Mouse (Mus musculus) 416B (cell line): Measurements from ENCODE around the gene Tmem234.

Experiments
- DNase-seq: peaks from one replicate; pipeline ENCODE4 v3.0.0; 2011; ENCODE audit warnings: low read depth

The Tmem234 gene

DNA sequence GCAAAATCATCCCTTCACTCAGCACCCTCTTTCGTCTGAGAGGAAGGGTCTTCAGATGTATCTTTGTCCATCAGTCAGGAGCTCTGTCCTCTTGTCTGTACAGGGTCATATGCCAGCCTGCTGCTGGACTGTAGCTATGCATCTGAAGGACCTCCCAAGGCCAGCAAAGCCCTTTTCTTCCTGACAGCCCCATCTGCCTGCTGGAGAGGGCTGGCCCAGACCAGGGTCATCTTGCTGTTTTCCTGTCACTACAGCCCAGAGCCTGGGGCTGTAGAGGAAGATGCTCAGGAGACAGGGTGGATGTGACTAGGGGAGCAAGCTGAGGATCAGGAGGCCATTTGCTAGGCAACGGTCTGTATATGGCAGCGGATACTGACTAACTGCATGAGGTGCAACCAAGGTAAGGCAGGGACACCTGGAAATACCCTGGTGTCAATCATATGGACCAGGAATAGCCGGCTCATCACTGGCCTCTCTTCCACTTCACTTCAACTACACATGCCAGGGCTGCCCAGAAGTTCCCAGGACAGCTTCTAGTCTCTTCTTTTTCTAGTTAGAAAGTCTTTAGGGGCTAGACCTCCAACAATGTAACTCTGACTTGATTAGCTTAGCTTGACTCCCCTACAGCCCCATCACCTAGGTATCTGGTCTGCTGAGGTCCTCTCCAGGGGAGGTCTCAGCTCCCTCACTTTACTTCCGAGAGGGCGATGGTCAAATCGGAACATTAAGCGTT lies 22.5 kb downstream of the Tmem234 start:
- DNase-seq, result no peak

DNA sequence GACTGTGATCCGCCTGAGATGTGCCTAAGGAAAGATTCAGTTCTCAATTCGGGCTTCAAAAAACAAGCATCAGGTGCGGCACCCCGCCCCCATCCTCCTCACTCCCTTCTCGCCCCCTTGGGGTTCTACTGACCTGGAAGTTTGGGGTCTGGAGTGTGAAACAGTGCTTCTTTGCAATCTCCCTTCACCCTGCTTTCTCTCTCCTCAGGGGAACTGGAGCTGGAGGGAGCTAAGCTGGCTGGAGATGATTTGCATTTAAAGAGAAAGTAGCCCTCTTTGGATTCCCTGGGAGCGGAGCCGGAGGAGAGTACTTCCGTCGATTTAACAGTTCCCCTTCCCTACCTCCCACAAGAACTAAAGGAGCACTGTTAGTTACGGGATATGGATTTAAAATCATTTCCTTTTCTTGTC lies 23.2 kb downstream of the Tmem234 start, which contains the start of gene Ccdc28b:
Gene Ccdc28b, minus strand, starts transcription at position 267 of the 411 bp plus-strand sequence.
- no peak for DNase-seq

DNA sequence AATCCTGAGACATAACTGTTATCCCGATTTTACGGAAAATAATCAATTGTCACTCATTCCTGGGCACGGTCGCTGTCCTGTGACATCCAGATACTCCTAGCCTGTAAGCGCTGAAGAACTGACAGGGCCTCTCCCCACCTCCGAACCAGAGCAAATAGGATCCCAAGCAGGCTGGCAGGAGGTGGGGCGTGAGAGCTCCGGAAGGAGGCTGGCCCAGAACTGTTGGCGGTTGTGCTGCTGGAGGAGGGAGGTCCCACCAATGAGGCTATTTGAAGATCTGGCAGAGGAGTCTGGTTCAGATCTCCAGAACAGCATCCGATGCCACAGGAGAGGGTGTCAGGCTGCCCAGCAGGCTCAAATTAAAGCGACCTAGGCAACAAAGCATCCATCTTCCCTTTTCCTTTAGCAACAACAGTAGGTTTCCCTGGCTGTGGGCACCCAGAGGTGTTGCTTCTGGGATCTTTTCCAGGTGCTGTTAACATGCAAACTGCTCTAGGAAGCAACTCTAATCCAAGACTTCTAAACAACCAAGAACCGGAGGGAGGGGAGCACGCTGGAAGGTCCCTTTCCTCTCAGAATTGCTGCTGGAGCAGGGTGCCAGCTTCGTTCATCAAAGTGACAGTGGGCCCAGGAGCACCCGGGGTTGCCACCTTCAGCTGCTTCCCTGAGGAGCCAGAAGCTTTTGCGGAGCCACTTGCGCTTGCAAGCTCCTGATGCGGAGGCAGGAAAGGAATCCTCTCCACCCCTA lies 24.0 kb downstream of the Tmem234 start:
- DNase-seq, result peak; percentile 97

DNA sequence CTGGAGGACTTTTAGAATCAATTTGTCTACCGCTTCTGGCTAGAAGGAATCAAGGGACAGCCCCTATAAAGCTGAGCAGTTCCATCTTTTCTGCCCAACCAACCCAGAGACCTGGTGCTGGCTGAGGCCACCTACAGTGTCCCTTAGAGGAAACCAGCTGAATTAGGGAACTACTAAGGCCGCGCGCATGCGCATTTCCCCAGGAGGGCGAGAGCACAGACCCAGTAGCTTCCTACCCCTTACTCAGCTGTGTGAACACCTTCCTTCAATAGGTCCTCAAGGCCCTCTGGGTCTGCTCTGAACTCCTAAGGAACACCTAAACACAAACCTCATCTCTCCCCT lies 24.5 kb downstream of the Tmem234 start:
- peak; percentile 82 for DNase-seq

DNA sequence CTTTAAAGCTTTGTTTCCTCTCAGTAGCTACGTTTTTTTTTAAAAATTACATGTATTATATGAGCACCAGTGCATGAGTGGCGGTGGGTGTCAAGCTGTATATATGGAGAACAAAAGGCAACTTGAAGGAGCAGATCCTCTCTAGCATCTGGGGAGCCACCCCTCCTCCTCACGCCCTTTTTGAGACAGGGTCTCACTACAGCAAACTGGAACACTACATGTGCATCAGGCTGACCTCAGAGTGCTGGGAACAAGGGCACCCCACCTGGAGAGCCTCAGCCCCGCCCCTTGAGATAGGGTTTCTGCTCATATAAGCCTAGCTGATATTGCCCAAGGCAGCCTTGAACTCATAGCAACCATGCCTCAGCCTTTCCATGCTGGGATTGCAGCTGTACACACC lies 25.0 kb downstream of the Tmem234 start:
- no peak for DNase-seq

DNA sequence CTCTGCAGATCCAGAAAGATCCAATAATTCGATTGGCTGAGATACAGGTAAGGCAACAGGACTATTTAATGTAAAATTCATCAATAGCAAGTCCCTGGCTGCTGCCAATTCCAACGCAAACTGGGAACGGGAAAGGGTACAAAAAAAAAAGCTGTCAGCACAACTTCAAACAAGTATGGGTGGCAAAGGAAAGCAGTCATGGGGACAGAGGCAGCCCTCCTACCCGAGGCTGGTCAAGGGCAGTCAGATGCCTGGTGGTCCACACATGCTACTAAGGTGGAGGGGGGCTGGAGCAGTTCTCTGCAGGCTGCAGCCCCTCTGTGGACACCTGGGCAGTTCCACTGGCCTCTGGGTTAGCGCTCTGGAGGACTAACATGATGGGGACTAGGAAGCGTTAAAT lies 25.6 kb downstream of the Tmem234 start:
- no peak for DNase-seq

DNA sequence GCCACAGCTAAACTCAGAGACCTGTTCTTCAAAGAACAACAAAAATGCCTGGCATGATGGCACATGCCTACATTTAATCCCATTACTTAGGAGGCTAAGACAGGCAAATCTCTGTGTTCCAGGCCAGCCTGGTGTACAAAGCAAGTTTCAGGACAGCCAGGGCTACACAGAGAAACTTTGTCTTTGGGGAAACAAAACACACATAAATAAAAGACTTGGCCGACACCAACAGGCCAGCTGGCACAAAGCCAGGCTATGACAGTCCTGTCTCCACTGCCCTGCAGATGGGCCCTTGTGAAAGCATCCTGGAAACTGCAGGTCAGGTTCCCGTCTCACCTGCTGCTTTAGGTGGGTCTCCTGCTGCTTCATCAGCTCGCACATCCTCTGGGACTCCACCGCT lies 30.5 kb downstream of the Tmem234 start:
- DNase-seq, result no peak

DNA sequence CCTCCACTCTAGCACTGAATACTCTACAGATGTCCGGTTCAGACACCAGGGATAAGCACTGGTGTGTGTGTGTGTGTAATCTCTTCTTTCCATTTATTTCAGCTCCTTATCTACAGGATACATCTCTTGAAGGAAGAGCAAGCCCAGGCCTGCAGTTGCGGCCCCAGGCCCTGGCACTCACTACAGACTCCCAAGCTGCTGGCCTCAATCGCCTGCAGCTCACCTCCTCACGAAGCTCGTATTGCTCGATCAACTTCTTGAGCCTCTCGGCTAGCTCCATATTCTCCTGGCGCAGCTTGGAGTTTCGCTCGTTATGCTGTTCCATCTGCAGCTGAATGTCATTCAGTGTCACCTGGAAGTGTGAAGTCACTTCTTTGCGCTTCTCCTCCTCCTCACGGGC lies 31.4 kb downstream of the Tmem234 start:
- DNase-seq, result no peak

DNA sequence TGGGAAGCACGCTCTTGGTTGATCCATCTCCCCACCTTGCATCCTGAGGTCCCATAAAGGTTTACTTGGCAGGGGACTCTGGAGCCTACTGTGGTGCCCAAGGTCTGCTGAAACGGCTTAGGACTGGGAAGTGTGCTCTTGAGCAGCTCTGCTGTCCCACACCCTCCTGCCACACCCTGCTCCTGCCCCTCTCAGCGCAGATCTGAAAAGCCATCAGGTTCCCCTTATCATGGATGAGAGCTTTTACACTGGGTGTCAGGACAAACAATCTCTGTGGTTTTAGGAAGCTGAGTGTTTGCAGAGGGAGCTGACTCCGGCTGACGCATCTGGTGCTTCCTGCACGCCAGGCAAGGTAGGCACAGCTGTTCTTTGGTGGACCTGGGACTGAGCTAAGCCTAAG lies 33.4 kb downstream of the Tmem234 start:
- DNase-seq, result no peak

DNA sequence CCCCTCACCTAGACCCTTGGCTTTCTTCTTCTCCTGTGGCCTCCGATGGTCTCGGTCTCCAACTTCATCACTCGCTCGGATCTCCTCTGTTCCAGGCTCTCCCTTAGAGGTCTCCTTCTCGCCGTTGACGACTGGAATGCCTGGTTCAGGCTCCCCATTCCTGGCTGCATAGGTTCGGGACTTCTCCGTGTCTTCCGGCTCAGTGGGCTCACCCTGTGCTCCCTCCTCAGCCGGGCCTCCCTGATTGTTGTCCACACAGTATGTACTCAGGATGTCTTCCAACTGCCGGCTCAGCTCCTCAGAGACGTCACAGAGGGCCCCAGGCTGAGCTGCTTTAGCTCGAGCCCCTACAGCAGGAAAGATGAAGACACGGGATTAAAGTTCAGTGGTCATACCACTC lies 38.8 kb downstream of the Tmem234 start:
- DNase-seq, result no peak

DNA sequence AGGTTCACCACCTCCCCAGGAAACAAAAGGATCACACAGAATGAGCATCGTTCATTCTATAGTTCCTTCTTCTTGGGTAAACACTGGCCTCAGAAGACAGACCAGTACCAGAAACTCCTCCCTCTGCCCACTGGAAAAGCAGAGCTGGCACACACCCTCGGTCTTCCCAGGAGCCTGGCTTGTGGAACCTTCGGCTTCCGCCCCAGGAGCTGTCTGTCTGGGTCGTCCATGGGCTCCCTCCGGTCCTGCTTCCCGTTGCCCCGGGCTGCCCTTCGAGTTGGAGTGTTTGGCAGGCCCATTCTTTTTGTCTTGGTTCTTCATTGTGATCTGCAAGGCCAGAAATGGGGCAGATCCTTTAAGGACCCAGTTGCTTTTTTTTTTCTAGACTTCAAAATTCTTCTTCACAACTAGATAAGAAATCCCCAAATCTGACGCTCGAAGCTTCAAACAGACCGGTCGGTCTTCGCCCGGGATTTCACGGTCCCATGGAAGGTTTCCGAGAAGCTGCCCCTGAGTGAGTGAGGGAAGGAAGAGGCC lies 39.7 kb downstream of the Tmem234 start:
- DNase-seq, result no peak

DNA sequence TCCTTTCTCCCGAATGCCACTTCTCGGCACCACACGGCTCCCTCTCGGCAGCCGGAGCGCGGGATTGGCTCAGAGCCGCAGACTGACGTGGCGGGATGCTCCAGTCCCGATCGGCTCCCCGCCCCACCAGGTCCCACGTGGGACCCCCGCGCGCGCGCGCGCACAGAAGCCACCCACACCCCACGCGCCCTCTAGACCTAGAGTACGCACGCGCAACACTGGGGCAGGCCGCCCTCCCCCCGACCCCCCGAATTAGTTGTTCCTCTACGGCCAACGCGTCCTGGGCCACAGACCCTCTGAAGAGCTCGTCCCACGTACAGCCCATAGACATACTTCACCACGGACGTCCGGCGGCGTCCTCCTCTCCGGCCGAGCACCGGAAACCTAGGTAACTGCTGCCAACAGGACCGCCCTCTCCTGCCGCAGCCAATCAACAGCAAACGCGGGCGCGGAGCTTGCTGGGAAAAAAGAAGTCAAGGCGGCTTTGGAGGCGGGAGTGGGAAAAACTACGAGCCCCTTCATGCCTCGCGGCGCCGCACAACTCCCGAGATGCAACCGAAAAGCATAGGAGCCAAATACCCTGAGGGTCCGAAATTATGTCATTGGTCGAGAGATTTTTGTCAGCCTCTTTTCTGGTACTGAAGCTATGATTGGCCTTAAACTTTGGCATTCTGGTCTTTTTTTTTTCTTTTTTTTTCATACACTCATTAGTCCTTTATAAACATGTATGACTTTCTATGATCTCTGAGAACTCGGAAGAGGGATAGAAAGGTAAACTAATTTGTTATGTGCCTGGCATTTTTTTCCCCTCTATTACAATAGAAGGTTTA lies 40.4 kb downstream of the Tmem234 start, which contains the start of gene Txlna:
Gene Txlna, minus strand, starts transcription at position 428 of the 830 bp plus-strand sequence.
- DNase-seq, result peak; percentile 100

DNA sequence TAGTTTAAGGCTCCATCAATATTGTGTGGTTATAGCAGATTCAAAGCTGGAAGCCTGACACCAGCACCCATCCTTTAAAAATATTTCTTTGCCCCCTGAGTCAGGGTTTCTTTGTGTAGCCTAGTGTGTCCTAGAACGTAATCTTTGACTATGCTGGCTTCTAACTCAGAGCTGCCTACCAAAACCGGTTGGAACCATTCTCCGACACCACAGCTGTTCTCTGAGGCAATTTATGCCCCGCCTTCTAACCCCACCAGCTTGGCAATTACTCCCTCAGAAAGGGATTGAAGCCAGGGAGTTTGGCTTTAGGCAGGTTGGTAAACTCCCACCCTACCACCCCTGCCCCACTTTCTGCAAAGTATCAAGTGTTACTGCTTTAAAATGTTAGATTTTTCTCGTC lies 41.3 kb downstream of the Tmem234 start:
- no peak for DNase-seq

DNA sequence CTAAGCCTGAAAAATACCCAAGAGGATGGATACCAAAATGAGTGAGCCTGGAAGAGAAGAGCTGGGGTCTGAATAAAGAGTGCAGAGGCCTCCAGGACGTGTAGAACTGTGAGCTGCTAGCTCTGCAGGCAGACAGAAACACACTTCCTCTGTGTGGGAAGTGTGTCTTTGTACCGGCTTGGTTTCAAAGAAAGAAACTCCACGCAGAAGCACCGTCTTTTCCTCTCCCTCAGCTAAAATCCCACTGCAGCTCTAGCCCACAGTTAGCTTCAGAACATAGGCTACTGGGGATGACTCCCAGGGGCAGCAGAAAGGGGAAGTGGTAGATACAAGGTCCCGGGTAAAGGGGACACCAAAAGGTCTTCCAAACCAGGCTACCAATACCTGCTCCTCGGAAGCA lies 44.7 kb downstream of the Tmem234 start:
- DNase-seq, result no peak

DNA sequence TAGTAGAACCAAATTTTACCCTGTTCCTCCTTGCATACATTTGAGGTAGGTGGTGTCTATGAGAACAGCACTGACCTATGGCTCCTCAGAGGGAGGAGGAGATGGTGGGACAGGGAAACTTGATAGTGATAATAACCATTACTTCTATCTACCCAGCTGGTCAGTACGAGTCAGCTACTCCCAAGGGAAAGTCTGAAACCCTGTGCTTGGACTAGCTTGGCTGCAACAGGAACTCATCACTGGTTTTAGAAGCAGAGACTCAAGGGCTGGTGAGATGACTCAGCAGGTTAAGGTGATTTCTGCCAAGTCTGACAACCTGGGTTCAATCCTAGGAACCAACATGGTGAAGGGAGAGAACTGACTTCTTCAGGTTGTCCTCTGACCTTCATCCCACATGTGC lies 48.2 kb downstream of the Tmem234 start:
- no peak for DNase-seq

DNA sequence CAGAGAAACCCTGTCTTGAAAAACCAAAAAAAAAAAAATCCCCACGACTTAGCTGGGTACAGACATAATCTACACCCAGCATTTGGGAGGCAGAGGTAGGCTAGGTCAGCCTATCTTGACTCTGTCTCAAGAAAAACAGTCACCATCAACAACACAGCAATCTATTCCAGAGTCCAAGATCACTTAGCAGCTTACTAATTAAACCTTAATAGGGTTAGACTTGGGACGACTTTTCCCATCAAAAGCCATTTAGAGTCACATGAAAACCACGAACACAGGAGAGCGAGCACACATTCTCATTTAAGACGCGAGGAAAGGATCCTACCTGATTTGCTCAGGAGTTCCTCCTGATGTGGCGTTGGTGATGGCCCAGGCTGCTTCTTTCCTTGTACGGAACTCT lies 49.9 kb downstream of the Tmem234 start:
- no peak for DNase-seq

DNA sequence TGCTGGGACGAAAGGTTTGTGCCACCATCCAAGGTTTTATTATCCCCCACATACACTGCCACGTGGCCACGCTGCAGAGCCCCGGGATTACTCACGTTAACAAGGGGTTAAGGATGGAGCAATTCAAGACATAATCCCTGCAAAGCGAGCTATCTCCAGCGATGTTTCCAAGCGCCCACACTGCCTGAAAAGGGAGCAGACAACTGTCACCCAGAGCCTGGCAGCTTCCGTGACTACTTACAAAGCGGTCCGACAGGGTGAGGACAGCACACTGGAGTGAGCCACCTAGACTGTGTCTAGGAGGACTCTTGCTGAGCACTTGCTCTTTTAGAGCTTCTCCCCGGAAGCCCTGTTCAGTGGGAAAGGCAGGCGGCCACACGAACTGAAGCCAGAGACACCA lies 54.3 kb downstream of the Tmem234 start:
- no peak for DNase-seq

DNA sequence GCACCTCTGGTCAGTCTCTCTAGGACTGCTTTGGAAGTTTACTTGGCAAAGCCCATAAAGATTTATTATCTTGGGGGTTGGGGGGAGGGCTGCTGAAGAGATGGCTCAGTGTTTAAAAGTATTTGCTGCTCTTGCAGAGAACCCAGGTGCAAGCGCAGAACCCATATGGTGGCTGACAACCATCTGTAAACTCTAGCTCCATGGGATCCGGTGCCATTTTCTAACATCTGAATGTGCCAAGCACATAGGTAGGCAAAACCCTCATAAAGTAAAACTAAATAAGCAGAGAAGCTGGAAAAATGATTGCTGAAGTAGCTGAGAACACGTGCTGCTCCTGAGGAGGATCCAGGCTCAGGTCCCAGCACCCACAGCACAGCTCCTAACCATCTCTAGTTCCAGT lies 61.1 kb downstream of the Tmem234 start:
- no peak for DNase-seq

DNA sequence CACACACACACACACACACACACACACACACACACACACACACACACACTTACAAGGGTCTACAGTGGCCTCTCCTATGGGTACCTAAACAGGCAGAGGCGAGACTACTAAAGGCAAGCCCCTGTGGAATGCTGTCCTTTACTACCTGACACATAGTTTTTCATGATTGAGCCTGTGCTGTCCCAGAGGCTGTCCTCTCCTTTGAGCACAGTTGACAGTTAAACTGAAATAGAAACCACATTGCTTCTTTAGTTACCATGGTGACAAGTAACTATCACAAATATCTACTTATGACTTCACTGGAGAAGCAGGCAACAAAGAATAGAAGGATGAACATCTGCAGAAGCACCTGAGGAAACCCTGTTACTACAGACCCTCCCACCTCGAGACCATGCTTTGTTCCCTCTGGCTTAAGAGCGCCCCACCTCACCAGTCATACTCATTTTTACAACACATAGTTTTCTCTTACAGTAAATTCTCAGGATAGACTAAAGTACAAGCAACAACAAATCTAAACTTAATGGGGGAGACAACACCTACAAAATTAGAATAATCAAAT lies 61.9 kb downstream of the Tmem234 start:
- peak; percentile 26 for DNase-seq

DNA sequence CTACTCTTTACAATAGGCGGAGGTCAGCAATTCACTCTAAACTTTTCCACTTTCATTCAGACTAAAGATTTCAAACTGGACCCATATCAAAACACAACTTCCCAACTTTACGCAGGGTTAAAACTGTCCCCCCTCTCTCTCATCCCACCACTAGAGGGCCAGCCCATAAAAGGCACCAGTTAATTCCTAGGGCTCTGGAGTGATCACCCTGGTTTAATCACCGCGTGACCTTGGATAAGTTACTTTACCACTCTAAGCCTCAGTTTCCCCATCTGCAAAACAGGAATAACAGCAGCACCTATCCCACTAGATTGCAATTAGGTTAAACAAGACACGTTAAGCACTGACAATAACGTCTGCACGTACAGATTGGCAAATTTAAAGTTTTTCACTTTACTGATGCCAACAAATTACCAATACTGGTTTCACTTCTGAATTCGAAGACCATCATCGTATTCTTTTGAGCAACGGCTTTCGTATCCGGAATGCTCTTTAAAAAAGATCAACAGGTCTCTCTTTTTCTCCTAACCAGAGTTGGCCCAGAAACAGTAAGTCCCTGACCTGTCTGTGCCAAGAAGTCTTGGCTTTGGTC lies 71.1 kb downstream of the Tmem234 start:
- DNase-seq, result peak; percentile 75

DNA sequence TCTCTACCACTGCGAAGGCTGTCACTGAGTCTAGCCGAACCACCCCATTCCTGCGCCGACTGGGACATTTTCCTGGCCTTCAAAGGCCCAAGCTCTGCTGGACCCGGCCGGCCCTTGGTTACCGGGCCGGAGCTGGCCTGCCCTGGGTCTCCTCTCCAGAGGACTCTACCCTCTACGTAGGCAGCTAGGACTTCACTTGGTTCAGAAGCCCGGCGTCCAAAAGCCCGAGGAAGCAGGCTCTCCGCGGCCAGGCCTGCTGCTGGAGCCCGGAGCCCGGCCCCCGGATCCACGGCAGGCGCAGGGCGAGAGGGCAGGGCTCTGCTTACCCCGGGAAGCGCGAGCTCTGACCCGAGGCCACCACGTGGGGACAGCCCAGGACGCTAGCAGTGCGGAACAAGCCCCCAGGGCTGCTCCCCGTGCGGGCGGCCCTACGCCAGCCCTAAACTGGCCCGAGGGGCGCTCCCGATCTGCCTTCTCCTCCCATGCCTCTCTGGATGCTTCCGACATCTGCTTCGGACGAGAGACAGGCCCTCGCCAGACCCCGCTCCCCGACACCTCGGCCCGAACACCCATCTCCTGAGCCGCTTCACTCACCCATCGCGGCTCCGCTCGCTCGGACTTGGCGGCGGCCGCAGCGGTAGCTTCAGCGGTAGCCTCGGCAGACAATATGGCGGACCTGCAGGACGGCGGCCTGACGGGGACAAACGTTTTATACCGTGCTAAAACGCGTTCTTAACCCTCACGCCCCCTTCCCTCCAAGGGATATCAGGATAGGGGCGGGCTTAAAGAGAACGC lies 71.8 kb downstream of the Tmem234 start, which contains the start of gene Kpna6:
Gene Kpna6, minus strand, starts transcription at position 685 of the 795 bp plus-strand sequence.
- DNase-seq, result peak; percentile 93
